Mouse (Mus musculus) bone marrow macrophage, adult 2 months (primary cell): Measurements from ENCODE around the gene Tenm3.

Source experiments
- CTCF ChIP-seq: IDR thresholded peaks from 2 replicates; pipeline ENCODE4 v1.5.1; 2012; ENCODE audit warnings: low read depth, mild to moderate bottlenecking, low read length, moderate library complexity
- POLR2A ChIP-seq: IDR thresholded peaks from 2 replicates; pipeline ENCODE4 v1.6.1; 2012; ENCODE audit warnings: mild to moderate bottlenecking, low read depth, low read length, borderline replicate concordance

GRCm38 (mm10) chr8:48765212-48765611 lies 78.5 kb downstream of the Tenm3 start:
- TF ChIP-seq POLR2A (no peak), CTCF (no peak)
